Comparison of ENCODE assay signal across 27 mouse cellular contexts in genomic region chr6:142612366-142612765, GRCm38 (mm10). TPM values are rescaled to one million over a fixed set of nuclear protein-coding genes. Genes with fewer than 3 reads are reported as not detected.
"Had no signal": no experiment of that assay in that cellular context is flagged by ENCODE, and none has a peak within 500 bp of the region (broad histone marks: within the 10 kb centered on the region; RNA-seq: fewer than 3 reads in every experiment).

No protein-coding gene starts in this region.

- DNase-seq: gastrocnemius, adult 2 months; gastrocnemius, postnatal 10 days; gastrocnemius, postnatal 25 days; kidney, adult 18-20 months; kidney, adult 8-10 months; kidney, postnatal 10 days; kidney, postnatal 25 days; kidney, postnatal 4 days; liver; liver, embryonic 13.5 days; liver, postnatal 0 days had no signal

- H3K4me3 ChIP-seq: gastrocnemius, adult 2 months; heart, embryonic 13.5 days; heart, embryonic 15.5 days; hindbrain, embryonic 10.5 days; hindbrain, embryonic 12.5 days; intestine, embryonic 15.5 days; layer of hippocampus, adult 2 months; left cerebral cortex, adult 2 months; limb, embryonic 10.5 days; limb, embryonic 12.5 days; liver, embryonic 13.5 days; liver, embryonic 15.5 days had no signal

- H3K4me1 ChIP-seq: hindbrain, embryonic 10.5 days; hindbrain, embryonic 12.5 days; intestine, embryonic 15.5 days; limb, embryonic 12.5 days; liver, embryonic 13.5 days; liver, embryonic 15.5 days had no signal

- H3K27ac ChIP-seq: gastrocnemius, adult 2 months; heart, embryonic 13.5 days; heart, embryonic 15.5 days; hindbrain, embryonic 10.5 days; hindbrain, embryonic 12.5 days; hindbrain, embryonic 14.5 days; intestine, embryonic 15.5 days; layer of hippocampus, adult 2 months; left cerebral cortex, adult 2 months; limb, embryonic 10.5 days; limb, embryonic 12.5 days; liver, embryonic 13.5 days; liver, embryonic 15.5 days had no signal

- H3K27me3 ChIP-seq: heart, embryonic 13.5 days; heart, embryonic 15.5 days; hindbrain, embryonic 12.5 days; intestine, embryonic 15.5 days; limb, embryonic 12.5 days; liver, embryonic 13.5 days; liver, embryonic 15.5 days had no signal

- H3K9ac ChIP-seq: heart, embryonic 13.5 days; heart, embryonic 15.5 days; hindbrain, embryonic 12.5 days; hindbrain, embryonic 14.5 days; intestine, embryonic 15.5 days; limb, embryonic 12.5 days; liver, embryonic 13.5 days; liver, embryonic 15.5 days; liver, postnatal 0 days had no signal

- H3K4me2 ChIP-seq: heart, embryonic 13.5 days; heart, embryonic 15.5 days; hindbrain, embryonic 12.5 days; hindbrain, embryonic 14.5 days; intestine, embryonic 15.5 days; limb, embryonic 12.5 days; liver, embryonic 11.5 days; liver, embryonic 13.5 days; liver, embryonic 15.5 days had no signal

- H3K9me3 ChIP-seq: heart, embryonic 13.5 days; heart, embryonic 15.5 days; hindbrain, embryonic 10.5 days; hindbrain, embryonic 12.5 days; intestine, embryonic 15.5 days; limb, embryonic 10.5 days; limb, embryonic 12.5 days; liver, embryonic 13.5 days; liver, embryonic 15.5 days had no signal

- H3K36me3 ChIP-seq: hindbrain, embryonic 10.5 days; hindbrain, embryonic 12.5 days; intestine, embryonic 15.5 days; limb, embryonic 10.5 days; limb, embryonic 12.5 days; liver, embryonic 13.5 days; liver, embryonic 15.5 days had no signal

- ATAC-seq: hindbrain, embryonic 16.5 days; inflammation-experienced regulatory T-cells, adult 6 months; intestine, embryonic 15.5 days; intestine, postnatal 0 days; liver, postnatal 0 days had no signal

RNA-seq across cellular contexts. Expression of gene Kcnj8, which starts 41.0 kb away (rescaled TPM):
- total RNA-seq: granulocyte monocyte progenitor cell, adult 5-6 weeks had no signal
